Mouse (Mus musculus): Measurements from ENCODE around the gene Gng12. TPM values are rescaled to one million over a fixed set of nuclear protein-coding genes. Genes with fewer than 3 reads are reported as not detected.

Gene Gng12
- polyA plus RNA-seq, 1 experiment = 82.1 TPM

DNA sequence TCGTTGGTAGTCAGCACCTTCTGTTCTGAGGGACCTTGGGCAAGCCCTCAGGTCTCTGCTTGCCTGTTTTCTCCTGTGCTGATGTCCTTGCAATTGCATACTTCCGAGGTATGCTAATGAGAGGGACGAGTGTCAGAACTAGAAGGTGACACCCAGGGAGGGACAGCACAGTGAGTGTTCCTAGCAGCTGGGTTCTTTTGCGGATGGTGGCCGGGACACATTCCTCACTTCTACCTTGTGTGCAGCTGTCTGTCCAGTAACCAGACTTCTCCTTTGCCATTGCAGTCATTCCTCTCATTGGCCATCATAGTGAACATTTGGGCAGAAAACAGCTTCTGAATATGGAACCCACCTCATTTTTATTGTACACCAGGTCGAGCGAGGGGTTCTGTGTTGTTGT, 89.3 kb downstream of the Gng12 start:
- DNase-seq (ENCODE audit: low read depth, low spot score) = no peak
- WGBS = 70% methylated on average over 7 of the region's 7 CpGs

DNA sequence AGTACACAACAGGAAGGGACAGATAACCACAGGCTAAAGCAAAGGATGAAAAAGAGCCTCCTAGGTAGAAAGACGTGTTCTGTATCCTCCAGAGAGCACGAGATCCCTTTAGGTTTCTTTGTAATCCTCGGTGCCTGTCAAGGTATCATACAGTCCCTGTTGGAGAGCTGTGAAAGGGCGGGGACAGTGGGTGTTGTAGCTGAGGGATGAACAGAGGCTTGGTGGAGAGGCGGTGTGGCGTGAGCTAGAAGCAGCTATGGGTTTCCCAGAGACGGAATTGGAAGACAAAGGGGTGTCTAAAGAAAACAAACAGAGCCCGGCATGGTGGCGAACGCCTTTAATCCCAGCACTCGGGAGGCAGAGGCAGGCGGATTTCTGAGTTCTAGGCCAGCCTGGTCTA, 89.9 kb downstream of the Gng12 start:
- no peak for DNase-seq (ENCODE audit: low read depth, low spot score)
- 94% methylated on average over 12 of the region's 12 CpGs for WGBS

DNA sequence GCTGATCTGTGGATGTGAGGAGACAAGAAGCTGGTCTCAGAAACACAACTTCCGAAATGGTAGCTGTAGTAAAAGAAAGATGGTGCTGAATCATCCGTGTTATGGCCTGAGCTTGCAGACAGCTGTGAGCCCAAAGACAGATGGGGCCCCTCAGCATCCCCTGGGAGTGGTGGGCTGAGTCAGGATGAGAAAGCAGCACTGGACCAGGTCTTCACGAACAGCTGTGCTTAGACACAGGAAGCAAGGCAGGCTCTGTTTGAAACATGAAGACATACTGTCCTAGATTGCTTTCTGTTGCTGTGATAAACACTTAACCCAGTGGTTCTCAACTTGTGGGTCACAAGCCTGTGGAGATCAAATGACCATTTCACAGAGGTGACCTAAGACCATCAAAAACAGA, 91.4 kb downstream of the Gng12 start:
- WGBS = 64% methylated on average over 3 of the region's 3 CpGs
- DNase-seq (ENCODE audit: low read depth, low spot score) = no peak

DNA sequence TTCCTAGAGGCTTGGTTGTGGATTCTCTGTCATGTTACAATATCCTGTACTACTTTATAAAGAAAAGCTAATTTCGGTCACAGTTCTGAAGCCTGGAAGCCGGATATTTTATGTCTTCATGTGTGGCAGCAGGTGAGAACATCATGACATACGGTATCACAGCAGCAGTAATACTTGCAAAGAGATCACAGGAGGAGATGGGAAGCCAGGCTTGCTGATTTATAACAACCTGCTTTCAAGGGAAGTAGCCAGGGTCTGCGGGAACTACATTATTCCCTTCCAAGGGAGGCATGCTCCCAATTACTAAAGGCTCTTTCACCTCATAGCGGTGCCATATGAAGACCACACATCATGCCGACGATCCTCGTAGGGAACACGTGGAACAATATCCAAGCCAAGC, 92.2 kb downstream of the Gng12 start:
- 95% methylated on average over 9 of the region's 9 CpGs for WGBS
- no peak for DNase-seq (ENCODE audit: low read depth, low spot score)

DNA sequence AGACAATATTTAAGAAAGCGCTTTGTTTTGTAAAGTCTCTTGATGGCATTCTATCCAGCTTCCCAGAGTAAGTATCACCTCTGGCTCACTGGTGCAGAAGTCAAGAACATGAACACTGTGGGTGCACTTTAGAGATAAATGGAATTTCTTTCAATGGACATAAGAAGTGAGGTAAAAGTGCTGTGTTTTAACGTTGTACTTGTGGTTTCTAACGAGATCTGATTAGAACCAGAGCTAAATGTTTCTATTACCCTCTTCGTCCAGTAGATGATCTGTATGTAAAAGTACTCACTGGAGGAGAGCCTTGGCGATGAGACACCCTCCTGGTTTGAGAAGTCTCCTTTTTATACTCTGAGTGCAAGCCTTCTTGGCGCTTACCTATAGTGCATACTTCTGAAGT, 92.8 kb downstream of the Gng12 start:
- WGBS = 92% methylated on average over 6 of the region's 6 CpGs
- no peak for DNase-seq (ENCODE audit: low read depth, low spot score)

DNA sequence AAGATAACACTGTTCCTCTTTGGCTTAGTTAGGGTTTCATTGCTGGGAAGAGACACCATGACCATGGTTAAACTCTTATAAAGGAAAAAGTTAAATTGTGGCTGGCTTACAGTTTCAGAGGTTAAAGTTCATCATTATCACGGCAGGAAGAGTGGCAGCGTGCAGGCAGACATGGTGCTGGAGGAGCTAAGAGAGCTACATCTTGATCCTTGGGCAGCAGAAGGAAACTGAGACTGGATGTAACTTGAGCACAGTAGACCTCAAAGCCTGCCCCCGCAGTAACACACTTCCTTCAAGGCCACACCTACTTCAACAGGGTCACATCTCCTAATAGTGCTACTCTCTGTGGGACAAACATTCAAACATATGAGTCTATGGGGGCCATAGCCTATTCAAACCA, 93.3 kb downstream of the Gng12 start:
- DNase-seq (ENCODE audit: low read depth, low spot score) = no peak
- 49% methylated on average over 3 of the region's 3 CpGs for WGBS

DNA sequence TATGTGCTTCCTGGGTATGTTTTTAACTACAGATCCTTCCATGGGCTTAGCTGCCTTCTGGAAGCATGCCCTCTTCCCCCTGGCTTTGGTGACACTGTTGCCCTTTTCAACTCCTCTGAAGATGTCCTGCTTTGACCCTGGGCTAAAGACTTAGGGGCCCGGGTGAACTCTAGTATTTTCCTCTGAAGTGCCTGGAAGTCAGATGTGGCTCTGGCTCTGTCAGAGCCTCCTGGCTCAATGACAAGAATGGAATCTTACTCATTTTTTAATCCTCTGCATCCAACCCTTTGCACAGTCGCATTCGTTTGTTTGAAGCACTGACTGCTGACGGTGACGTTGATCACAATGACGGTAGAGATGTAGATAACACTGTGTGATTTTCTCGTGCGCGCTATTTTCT, 96.0 kb downstream of the Gng12 start:
- 73% methylated on average over 9 of the region's 9 CpGs for WGBS
- no peak for DNase-seq (ENCODE audit: low read depth, low spot score)

DNA sequence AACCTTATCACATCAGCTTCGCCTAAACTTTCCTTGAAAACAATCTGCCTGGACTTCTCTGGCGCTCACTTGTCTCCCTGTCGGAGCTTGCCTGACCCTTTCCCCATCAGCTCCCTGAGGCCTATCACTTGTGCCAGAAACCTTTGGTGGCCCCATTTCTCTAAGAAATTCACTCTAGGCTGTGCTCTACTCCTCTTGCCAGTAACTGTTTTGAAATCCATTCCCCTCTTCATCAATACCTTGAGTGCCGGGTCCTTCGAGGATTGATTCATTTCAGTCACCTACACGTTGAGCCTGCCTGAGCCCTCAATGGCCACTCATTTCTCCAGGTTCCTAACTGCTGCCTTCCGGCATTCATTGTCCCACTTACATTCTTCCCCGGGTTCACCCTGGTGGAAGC, 96.6 kb downstream of the Gng12 start:
- 95% methylated on average over 8 of the region's 8 CpGs for WGBS
- DNase-seq (ENCODE audit: low read depth, low spot score) = no peak

DNA sequence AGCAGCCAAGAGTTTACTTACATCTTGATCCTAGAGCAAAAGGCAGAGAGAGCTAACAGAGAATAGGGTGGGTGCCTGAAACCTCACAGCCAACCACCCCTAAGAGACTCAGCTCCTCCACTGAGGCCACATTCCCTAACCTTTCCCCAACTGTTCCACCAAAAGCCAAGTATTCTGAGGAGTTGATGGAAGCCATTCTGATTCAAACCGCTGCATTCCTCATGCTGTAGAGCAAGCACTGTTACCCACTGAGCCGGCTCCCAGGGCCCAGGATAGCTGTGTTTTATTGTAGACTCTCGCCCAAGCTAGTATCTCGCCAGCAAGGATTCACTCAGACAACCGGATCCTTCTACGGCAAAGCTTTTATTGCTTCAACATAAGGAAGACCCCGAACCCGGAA, 98.8 kb downstream of the Gng12 start:
- 97% methylated on average over 8 of the region's 8 CpGs for WGBS
- DNase-seq (ENCODE audit: low read depth, low spot score) = no peak

DNA sequence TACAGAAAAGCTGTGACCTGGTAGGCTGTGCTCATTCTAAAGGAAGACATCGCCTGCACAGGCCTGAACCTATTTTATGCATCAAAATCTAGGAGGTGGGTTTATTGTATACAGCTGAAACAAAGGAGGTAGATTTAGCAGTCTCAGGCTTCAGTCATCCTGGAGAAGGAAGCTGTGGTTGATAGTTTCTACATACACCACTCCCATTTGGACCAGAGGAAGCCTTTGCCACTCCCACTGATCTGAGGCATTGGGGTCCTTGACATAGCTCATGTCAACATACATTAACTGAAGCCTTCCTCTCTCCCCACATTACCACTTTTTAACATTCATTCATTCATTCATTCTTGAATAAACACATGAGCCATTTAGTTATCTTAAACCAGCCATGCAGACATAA, 99.6 kb downstream of the Gng12 start:
- WGBS = 94% methylated on average over 1 of the region's 1 CpGs
- no peak for DNase-seq (ENCODE audit: low read depth, low spot score)

DNA sequence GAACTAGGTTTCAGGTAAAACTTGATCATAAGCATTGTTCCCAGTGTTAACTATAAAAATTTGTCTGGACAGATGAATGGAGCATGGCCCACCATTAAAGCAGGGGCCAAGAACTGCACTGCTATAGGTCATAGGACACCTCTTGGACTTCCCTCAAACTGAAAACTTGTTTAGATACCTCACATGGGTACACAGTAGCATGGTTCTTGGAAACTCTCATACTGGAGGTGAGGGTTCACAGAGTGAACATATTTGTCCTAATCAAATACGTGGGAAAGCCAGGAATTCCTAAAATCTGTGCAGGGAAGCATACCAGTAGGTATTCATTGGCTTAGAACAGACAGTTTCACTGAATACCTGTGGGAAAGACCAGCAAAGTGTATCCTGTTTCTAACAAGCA, 100.1 kb downstream of the Gng12 start:
- WGBS = 94% methylated on average over 1 of the region's 1 CpGs
- no peak for DNase-seq (ENCODE audit: low read depth, low spot score)

DNA sequence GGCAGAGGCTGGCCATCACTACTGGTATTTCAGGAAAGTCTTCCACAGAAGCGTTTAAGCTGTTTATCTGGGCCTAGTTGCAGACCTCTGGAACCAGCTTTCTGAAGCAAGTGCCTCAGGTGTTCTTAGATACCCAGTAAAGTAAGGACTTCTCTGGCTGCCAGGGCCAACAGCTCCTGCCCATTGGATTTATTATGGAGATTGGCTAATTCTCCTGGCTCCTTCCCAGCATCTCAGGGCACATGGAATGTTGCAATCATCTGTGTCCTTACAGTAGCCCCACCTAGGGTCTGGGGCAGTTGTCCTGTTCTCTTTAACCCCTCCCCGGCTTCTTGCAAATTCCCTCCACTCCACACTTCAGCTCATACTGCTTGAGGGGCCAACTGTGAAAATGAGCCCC, 102.4 kb downstream of the Gng12 start:
- DNase-seq (ENCODE audit: low read depth, low spot score) = no peak
- WGBS = 44% methylated on average over 2 of the region's 2 CpGs

DNA sequence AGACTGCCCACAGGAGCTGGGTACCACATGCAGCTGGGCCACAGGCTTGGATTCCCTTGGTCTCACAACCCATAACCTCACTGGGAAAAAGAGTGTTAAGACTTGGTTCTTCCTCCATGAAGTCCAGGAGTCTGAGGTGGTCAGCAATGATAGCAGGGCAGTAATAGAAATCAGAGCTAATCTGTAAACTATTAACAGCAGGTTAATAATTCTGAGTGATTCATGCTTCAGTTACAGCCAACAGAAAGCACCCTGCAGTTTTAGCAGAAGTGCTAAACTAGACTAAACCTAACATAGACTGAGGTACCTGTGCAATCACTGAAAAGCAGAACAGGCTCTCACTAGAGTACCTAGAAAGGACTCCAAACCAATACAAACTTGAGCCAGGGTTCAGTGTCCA, 103.6 kb downstream of the Gng12 start:
- no peak for DNase-seq (ENCODE audit: low read depth, low spot score)

DNA sequence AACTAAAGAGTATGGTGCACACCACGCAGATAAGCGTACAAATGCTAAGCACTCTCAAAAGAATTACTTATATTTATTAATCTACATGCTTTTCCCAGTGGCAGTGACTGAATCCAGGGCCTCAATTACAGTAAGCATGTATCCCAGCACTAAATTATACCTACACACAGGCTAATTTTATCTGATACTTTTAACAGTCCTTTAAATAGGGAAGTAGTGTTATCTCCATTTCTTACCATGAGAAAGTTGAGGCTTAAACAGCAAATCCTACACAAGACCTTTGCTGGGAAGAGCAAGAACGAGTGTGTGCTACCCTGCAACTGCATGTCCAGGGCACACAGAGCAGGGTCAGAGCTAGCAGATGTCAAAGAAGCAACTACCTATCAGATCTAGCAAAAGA, 113.7 kb downstream of the Gng12 start:
- 85% methylated on average over 3 of the region's 3 CpGs for WGBS

DNA sequence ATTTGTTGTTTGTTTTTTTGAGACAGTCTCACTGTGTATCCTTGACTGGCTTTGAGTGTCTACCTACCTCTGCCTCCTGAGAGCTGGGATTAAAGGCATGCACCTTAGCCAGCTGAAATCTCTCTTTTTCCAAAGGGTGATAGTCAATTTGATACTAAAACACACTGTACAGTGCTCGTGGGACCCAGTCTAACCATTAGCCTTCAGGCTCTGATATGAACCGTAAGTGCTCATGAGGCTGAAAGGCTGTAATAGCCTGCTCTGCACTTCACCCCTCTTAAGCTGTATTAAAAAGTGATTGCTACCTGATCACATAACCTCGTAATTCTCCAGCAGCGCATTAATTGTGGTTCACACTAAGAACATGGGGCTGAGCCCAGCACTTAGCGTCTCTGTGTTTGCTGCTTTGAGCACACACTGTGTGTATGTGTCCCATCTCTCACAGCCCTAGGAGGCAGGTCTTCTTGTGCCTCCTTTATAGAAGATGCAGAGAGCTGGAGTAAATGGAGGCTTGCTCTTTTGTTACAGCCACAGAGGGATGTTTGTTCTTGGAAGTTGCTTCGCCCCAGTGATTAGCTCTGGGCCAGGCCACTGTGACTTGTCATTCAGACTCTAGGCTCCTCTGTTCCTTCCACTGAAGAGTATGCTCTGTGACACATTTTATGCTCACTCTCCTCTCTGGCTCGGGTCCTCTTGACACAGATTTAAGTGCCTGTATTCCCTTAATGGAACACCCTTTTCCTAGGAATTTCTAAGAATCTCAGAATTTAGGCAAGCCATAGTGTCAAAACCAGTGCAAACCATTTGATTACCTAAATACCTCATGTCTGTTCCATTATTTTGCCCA, 114.4 kb downstream of the Gng12 start:
- no peak for DNase-seq (ENCODE audit: low read depth, low spot score)
- whole genome bisulfite sequencing = 83% methylated on average over 7 of the region's 7 CpGs

More for the DNA sequence above, 113.7 kb downstream of the Gng12 start:
- no peak for DNase-seq (ENCODE audit: low read depth, low spot score)

DNA sequence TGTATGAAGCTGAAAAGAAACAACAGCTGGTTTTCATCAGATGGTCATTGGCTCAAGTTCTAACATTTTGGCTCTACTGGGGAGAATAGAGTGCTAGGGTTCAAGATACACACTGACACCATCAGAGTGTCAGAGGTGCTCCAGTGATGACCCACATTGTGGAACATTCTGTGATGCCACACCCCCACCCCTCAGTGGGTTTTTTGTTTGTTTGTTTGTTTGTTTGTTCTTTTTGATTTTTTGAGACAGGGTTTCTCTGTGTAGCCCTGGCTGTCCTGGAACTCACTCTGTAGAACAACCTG, 115.0 kb downstream of the Gng12 start:
- no peak for DNase-seq (ENCODE audit: low read depth, low spot score)

DNA sequence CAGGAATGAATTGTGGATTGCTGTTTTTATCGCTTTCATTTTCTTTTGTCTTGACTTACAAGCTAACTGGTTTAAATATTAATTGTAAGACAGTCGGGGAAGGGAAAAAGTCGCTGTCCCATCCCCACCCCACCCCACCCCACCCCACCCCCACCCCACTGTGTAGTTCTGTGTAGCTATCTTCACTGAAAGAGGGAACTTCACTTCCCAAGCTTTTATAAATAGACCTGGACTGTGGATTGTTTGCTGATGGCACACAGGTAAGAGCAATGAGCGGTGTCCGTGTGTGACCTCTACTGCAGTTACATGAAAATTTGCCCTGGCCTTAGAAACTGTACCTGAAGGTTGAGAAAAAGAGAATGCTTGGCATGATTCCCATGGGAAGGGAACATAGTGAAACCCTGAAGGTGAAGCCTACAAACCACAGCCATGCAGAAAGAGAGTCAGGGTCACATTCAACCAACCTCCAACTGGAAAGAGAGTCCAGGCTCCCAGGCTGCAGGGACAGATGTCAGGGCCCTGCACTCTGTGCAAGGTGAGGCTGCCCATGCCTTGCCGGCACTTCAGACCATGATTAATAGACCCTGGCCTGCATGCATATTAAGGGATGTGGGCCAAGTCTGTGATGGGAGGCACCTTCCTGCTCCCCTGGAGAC, 117.2 kb downstream of the Gng12 start:
- DNase-seq (ENCODE audit: low read depth, low spot score) = no peak
- WGBS = 43% methylated on average over 6 of the region's 6 CpGs

DNA sequence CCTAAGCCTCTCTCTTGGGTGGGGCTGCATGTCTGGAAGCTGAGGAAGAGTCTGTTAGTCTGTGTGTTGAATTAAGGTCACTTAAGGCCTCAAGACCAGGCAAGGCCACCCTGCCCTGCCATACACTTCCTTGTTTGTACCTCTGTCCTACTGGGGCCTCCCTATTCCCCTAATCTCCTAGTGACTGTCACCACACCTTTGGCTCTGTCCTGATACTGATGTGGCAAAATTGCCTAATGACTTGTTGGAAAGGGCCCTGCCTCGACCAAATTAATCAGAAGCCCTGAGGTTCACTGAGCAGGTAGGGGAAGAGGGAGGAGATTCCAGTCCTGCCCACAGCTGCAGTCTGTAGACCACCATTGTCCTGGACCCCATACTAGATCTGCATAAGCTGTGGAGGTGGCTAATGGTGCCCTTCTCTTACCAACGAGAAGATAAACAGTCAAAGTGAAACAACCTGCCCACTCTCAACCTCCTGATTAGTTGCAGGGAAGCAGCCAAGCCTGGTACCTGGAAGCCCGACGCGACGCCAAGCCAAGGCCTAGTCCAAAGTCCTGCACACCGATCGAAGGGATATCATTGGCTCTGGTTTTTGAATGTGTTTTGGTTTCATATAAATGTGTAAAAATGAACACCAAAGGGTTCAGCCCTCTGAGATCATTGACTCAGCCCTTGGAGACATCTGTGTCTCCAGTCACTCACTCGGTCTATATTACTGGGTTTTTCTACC, 117.9 kb downstream of the Gng12 start:
- WGBS = 32% methylated on average over 9 of the region's 9 CpGs
- DNase-seq (ENCODE audit: low read depth, low spot score) = no peak

DNA sequence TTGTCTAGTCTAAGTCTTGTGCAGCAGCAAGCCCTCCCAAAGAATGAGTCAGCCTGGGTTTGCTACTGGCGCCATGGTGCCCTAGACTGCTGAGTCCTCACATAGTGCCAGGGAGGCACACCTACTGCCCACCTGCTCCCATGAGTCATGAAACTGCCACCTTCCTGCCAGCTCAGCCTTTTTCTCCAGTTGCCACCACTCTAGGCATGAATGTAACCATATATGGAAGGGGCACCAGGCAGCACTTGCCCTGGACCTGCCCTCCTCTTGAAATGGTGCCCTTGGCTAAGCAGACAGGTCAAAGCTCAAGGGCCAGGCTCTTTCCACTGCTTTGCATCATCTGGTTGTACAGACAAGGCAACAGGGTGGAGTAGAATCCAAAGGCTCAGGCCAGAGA, 118.5 kb downstream of the Gng12 start:
- no peak for DNase-seq (ENCODE audit: low read depth, low spot score)
- WGBS = 38% methylated on average over 1 of the region's 1 CpGs

DNA sequence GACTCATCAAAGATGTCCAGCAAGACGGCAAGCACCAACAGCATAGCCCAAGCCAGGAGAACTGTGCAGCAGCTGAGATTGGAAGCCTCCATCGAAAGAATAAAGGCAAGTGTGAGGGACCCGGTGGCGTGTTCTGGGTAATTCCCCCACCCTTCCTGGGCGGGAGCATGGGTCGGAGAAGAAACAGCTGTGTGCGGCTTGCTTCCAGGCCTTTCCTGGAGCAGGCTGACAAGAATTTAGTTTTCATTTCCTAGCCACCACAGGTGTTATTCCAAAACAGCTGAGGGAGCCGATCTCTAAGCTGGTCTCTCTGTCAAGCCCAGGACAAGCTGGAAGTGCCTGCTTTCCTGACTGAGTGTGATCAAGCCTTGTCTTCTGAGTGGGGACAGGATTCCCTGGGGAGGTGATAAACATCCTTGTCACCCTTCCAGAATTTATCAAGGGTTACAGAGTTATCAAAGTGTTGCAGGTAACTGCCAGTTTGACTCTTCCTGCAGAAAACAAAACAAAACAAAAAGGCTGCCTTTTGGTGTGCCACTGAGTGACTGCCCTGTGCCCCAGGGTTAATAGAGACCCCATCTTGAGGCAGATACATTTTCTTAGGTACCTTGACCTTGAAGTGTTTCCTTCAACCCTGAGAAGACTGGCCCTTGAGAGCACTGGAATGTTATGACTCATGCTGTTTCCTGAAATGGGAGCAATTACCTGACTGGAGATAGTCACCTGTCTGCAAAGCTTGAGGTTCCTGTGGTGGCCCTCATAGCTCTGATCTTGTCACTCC, 119.7 kb downstream of the Gng12 start:
- WGBS = 41% methylated on average over 8 of the region's 8 CpGs
- no peak for DNase-seq (ENCODE audit: low read depth, low spot score)

Measured in large intestine, adult 2 months (tissue).